Mouse (Mus musculus) liver, adult 10 weeks (tissue): ENCODE measurements around the gene Apol7c. TPM values are rescaled to one million over a fixed set of nuclear protein-coding genes. Genes with fewer than 3 reads are reported as not detected.

ENCODE experiments used
- polyA plus RNA-seq: library from polyadenylated mRNA; stranded (reverse); fragments of 350-450 nt; fragmentation: Illumina TruSeq; extraction: RNeasy Lipid Tissue Mini Kit (QIAGEN cat#74804); gene quantifications from one replicate; pipeline ENCODE4 v1.2.3, GENCODE M21; 2014; ENCODE audit warnings: low read depth, low replicate concordance

The Apol7c gene
- 0.24 TPM for polyA plus RNA-seq

GRCm38 (mm10) chr15:77533216-77533615 lies at the start of gene Apol7c:
Gene Apol7c, minus strand, starts transcription at chr15:77533316.

GRCm38 (mm10) chr15:77561792-77562191 lies 28.7 kb upstream of the Apol7c start, which contains the start of gene 1700025B11Rik:
Gene 1700025B11Rik, minus strand, starts transcription at chr15:77561892.

GRCm38 (mm10) chr15:77507966-77508365 lies 25.1 kb downstream of the Apol7c start, which contains the start of gene Apol11a:
Gene Apol11a, plus strand, starts transcription at chr15:77508271.

GRCm38 (mm10) chr15:77476693-77477092 lies 56.4 kb downstream of the Apol7c start, which contains the start of gene Apol10a:
Gene Apol10a, plus strand, starts transcription at chr15:77477047.

Other genes starting within 250 kb of the Apol7c start
- 11.9 TPM for gene Rbfox2, start 226.3 kb downstream of the Apol7c start, polyA plus RNA-seq
- gene Apol7a, start 134.2 kb downstream of the Apol7c start, polyA plus RNA-seq, result 173 TPM
- gene Apol9a, start 122.2 kb downstream of the Apol7c start, polyA plus RNA-seq, result 10.9 TPM
- gene Apol7b, start 85.8 kb downstream of the Apol7c start, polyA plus RNA-seq, result not detected
- gene Apol10a, start 56.3 kb downstream of the Apol7c start, polyA plus RNA-seq, result not detected
- not detected for gene Apol11a, start 25.0 kb downstream of the Apol7c start, polyA plus RNA-seq
- gene 1700025B11Rik, start 28.6 kb upstream of the Apol7c start, polyA plus RNA-seq, result not detected
- 0.26 TPM for gene Apol10b, start 62.8 kb upstream of the Apol7c start, polyA plus RNA-seq
- not detected for gene Gm36245, start 65.9 kb upstream of the Apol7c start, polyA plus RNA-seq
- gene Apol11b, start 110.0 kb upstream of the Apol7c start, polyA plus RNA-seq, result not detected
- gene Apol7e, start 165.5 kb upstream of the Apol7c start, polyA plus RNA-seq, result 0.74 TPM
- 28.4 TPM for gene Apol9b, start 195.7 kb upstream of the Apol7c start, polyA plus RNA-seq
- not detected for gene Apol8, start 223.7 kb upstream of the Apol7c start, polyA plus RNA-seq